Mouse (Mus musculus) NIH3T3 (cell line): Measurements from ENCODE around the gene Arhgap10.

Experiments used
- DNase-seq: peaks from one replicate; pipeline ENCODE4 v3.0.0-alpha.2; 2012; ENCODE audit warnings: low read depth

The Arhgap10 gene

DNA sequence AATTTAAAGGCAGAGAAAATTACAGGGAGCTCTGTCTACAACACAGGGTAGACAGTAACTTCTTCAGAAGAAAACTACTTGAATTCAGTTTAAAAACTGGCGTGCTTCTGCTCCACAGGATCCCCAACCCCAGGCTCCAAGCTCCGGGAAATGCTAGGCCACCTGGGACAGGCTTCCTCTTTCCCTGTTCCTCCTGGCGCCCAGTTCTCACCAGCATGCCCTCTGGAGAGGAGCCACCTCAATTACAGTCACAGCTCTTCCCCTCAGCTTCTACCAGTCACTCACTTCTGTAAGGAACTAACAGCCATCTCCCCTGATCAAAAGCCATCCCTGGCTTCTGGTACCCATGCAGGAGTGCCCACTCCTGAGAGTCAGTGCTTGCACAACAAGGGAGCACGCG lies 32.9 kb downstream of the Arhgap10 start:
- no peak for DNase-seq

DNA sequence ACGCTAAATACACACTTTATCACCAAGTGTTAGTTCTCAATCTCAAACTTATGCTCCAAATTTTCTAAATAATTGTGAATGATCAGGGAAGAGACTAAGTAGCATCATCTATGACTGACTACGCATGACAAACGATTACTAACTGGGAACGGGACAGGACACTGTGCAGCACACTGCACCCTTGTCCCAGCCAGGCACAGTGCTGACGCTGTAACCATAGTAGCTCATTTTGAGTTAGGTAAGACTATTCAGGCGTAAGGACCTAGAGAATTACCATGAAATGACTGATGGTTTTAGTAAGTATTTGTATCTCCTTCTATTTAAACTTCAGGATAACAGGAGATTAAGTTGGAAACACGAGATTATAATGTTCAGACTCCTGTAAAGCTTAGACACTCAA lies 33.5 kb downstream of the Arhgap10 start:
- DNase-seq, result no peak

DNA sequence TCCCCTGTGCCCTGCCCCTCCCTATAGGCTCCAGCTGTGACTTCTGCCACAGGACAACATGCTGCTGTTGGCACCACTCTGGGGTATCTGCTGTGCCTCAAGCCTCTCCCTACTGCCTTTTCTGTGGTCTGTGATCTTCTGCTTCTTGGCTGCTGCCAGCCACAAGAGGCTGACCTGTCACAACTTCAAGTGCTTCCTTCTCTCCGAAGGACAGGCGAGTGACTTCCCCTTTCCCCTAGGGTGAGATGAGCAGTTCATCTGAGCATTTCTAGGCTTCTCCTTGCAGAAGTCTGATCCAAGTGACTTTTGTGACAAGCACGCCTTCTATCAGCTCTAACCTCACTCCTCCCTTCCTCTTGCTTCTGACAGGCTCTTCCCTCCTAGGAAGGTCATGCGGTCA lies 34.1 kb downstream of the Arhgap10 start:
- no peak for DNase-seq

DNA sequence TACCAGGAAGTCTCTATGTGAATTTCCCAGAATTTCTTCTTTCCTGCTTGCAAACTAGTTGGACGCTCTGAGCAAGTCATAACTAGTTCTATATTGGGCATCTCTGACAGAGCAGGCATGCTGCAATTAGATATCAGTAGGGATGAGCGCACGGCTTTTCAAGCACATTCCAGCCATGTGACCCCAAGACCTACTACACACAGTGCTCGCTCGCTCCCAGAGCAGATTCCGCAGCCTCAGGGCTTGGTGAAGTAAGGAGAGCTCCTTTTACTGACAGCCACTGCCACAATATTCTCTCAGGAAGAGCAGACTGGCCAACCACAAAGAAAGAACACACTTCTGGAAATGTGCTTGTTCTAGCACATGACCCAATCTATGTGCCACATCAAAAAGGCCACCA lies 36.0 kb downstream of the Arhgap10 start:
- no peak for DNase-seq

DNA sequence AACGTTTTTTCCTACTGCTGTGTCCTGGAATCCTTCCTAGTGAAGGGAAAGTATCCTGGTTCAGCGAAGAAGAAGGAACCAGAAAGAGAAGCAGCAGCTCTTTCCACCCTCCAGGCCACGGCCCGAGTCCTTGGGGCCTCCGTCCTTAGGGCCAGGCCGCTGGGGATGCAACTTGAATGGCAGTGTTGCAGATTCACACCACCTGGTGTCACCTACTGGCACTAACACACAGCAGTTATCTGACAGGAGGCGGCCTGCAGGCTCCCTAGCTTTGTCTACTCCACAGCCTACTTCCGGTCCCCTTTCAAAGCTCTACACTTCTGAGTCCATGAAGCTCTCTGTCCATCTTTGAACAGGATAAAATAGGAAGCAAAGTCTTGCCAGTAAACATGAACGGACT lies 37.8 kb downstream of the Arhgap10 start:
- DNase-seq, result no peak

DNA sequence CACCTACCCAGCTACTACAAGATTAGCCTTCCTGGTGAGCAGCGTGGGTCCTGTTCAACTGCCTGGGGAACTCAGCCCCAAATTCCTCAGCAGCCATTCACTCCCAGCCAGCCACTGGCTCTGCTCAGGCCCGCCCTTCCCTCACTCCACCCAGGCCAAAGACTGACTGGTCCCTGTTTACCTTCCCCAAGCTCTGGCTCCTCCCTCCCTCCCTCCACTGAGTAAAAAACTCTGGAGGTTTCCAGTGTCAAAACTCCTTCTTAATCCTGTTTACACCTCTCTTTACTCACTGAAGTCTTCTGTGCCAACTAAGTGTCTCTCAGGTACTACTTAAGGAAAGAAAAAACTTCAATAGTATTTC lies 38.9 kb downstream of the Arhgap10 start:
- peak; percentile 45 for DNase-seq

DNA sequence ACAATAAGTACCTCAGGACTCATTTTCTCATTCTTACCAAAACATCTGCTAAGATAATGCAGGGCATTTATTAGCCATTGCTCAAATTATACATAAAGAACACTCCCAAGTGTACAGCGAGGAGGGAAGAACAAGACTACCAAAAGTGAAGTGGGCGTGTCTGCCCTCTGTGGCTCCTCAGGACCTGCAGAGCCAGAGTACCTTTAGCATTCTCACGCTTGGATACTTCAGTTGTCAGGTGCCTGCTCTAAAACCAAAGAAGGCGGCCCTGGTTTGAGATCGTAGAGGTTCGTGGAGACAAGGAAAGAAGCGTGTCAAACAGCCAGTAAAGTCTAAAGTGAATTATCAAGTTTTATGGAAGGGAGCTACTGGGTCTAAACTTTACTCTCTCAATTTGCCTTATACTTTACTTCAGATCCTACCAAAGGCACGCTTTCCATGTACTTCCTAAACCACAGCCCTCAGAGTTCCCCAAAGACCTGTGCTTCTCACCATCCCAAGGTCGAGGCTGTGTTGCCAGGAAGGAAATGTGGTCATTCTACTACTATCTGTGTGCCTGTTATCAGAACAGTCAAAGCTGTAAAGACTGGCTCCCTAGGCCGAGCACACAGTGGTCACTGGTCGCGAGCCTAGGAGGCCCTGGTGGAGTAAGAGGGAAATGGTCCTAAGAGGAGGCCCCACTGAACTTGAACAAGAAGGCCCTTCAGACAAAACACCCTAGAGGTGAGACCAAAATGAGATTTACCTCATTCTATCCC lies 39.4 kb downstream of the Arhgap10 start:
- no peak for DNase-seq

DNA sequence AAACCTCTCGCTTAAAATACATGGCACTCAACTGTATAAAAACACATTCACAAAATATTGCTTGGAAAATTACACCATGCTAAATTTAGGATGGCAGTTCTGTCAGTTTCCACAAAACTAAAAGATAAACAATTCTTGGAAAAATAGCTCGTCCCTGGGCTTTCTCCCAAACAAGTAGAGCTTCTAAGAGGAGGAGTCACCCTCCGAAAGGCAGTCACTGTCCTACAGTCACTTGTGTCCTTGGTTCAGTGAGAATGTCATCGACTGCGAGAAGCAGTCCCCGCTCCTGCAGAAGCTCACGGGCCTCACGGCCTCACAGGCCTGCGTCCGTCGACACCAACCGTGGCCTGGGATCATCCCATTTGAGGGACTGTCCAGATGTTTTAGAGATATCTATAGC lies 40.1 kb downstream of the Arhgap10 start:
- DNase-seq, result no peak

DNA sequence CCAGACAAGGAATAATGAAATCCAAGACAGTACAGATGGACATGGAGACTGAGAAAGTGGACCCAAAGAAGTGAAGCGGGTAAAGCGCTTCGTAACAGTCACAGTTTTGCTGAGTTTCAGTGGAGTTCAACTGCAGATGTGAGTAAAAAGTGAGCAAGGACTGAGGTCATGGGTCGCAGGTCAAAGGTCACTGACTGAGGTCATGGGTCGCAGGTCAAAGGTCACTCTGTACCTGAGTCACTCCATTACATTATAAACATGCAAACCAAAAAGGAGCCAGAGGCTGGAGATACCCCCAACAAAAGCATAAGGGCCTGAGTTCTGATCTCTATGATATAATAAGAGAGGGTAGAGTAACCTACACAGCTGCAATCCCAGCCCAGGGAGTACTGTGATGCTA lies 43.1 kb downstream of the Arhgap10 start:
- no peak for DNase-seq

DNA sequence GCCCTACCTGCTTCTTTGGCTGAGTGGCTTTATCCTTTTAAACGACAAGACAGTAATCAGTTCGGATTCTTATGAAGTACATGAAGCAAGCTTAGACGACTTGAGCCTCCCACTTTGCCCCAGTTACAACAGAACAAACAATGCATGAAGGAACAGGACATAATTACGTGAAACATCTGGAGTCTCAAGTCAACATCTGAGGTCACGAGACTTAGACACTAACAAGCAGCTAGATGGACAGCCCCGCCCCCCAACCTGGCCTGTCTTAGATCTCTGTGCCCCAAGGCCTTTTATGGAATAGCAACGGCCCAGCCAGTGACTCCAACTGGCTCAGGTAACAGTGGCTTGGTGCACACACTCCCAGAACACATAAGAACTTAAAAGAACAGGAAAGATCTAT lies 44.0 kb downstream of the Arhgap10 start:
- DNase-seq, result peak; percentile 53

DNA sequence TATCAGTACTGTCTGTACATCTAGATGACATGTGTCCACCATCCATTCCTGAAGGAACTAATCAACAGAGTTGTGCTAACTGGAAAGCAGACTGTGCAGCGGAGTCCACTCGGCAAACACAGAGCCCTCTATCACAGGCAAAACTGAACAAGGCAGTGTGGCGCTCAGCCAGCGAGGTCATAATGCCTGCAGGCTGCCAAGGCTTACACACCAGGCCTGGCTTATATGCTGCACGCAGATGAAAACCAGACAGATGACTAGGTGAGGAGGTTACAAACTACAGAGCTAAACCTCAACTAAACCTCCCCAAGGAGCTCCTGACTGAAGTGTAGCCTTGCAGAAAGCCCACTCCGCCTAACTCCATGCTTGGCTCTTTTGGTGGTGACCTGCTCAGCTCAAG lies 44.4 kb downstream of the Arhgap10 start:
- peak; percentile 95 for DNase-seq

DNA sequence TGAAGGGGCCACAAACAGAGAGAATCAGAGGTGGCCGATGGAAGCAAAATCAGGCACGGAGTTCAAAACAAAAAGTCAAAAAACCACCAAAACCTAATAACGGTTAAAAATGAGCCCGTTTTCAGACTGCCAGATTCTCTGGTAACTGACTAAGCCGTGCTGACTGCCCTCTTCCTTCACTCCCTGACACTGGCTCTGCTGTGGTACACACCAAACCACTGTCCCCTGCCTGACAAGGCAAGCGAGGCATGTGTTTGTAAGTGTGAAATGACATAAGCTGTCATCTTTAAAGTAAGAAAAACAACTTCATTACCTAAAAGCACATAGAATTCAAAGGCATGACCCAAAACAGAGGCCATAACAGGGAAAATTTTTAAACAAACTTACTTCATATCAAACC lies 56.4 kb downstream of the Arhgap10 start:
- DNase-seq, result no peak

DNA sequence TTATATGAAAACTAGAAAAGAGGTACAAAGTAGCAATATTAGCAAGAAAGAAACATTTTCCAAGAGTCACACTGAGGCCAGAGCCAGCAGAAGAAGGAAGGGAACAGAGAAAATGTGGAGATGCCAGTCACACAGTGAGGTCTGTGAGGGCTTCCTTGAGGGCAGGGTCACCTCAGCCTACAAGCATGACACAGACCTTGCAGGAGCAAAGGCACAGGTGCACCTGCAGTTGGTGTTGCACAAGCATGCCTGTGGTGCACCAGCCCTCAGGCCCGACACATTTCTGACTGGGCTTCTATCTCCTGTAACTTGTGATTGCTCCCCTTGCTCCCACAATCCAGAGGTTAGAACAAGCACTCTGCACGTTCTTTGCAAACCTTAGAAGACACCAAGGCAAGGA lies 57.4 kb downstream of the Arhgap10 start:
- no peak for DNase-seq

DNA sequence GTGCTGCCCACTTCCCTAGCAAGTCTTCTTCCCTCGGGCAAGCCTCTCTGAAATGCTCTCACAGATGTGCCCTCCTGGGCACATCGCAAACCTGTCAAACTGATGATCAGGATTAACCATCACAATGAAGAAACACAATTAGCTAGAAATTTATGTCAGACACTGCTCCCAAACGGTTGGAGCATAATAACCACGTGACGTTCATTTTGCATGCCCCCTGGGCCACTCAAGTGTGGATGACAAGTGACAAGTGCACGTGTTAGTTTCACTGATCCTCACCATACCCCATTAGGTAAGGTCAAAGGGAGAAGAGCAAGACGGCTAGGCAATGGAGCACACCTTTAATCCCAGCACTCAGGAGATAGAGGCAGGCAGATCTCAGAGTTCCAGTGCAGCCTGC lies 58.1 kb downstream of the Arhgap10 start:
- DNase-seq, result no peak

DNA sequence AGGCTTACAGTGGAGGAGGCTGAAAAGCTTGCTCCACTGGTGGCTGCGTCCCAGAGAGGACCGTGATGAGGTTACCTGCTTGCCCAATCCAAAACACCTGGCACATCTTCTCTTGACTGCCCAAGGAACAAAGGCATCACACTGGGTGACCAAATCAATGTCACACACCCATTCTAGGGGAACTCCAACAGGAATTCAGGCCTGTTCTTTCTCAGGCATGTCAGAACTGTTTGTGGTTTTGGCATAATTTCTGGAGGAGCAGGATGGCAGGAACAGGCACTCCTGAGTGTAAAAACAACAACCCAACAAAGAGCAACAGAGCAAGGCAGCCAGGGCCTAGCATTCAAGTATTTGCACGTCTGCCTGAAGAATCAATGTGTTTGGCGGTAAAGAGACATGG lies 59.2 kb downstream of the Arhgap10 start:
- DNase-seq, result peak; percentile 26

DNA sequence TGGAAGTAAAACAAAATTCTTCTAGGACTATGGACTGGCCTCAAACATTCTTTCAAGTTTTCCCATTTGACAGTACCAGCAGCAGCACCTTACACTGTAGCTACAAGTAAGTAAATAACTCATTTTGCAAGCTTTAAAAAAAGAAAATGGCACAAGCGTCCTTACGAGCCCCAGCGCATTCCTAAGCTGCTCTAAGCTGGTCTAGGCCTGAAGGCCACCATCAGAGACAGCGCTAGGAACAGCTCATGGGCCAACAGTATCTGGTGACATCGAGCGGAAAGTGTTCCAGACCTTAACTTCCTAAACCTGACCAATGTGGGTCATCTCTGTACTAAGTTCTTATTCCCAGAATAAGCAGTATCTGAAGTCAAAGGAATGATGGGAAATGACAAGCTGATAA lies 61.5 kb downstream of the Arhgap10 start:
- no peak for DNase-seq

DNA sequence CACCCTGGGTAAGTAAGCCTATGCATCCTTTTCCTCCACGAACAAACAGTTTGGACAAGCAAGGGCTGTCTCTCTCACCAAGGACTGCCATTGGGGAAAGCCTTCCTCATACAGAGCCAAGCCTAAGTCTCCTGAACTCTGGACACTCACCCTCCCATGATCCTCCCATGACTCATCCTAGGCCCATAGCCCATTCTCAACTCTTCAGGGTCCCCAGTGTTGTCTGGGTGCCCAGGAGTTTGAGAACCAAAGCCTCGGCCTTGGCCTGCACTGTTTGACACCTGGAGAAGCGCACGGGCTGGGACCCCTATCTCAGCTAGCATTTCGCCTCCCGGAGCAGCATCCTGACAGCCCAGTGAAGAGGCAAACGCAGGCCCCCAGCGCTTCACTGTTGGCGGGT lies 63.9 kb downstream of the Arhgap10 start:
- DNase-seq, result no peak

DNA sequence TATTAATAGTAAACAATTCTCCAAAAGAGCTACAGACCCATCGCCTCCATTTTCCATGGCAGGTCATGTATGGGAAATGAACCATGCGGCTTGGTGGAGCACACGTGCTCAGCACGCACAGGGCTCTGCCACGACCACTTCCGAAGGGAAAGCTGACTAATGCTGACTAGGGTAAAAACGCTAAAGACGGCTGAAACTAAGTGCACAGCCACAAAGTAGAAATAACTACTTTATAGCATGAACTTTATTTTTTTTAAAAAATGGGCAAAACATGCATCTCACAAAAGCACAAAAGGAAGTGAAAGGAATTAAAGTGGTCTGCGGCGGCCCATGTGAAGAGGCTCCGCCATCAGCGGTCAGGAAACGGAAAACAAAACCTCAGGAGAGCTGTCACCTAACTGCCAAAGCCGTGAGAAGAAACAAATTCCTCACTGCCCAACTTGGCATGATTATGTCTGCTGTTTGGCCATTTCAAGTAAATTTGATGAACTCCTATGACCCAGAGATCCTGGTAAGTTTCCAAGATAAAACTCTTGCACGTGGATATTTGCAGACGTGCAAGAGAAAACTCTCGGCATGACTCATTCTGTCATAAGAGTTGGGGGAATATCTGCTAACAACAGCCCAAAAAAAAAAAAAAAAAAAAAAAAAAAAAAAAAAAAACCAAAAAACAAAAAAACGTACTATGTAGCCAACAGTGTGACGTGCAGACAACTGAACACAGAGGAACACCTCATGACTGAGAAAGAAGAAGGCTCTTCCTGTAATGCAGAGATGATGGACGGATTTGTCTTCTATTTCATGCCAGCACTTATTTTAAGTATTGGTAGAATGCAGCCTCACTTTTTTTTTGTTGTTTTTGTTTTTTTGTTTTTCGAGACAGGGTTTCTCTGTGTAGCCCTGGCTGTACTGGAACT lies 66.0 kb downstream of the Arhgap10 start:
- peak; percentile 53 for DNase-seq

DNA sequence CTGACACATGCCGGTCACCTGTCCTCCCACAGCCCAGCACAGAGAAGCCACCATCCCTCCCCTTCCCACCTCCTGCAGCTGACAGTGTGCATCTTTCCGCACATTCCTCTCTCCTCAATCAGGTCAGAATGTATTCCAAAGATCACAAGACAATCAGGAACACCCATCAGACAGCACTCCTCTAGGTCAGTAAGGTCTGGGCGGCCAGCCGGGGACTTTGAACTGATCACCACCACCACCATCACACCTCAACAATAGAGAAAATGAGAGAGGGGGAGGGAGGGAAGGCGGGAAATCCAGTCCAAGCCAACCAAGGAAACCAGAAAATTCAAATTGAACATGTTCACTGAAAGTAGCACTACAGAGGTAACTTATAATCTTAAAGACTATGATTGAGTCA lies 66.7 kb downstream of the Arhgap10 start:
- no peak for DNase-seq

DNA sequence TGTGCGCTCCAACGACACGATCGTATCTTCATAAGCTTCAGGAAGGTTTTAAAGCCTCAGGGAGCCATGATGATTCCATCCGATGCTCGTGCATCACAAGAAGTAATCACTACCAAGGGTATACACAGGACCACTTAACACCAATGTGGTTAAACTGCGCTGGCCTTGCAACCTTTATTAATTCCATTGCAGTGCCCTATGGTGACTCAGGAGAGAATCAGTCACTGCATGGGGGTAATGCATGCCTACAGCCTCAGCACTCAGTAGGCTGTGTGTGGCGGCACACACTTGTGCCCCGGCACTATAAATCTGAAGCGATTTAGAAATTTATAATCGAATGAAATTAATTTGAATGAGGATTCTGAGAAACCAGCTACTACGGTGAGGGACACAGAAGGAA lies 71.5 kb downstream of the Arhgap10 start:
- DNase-seq, result no peak

DNA sequence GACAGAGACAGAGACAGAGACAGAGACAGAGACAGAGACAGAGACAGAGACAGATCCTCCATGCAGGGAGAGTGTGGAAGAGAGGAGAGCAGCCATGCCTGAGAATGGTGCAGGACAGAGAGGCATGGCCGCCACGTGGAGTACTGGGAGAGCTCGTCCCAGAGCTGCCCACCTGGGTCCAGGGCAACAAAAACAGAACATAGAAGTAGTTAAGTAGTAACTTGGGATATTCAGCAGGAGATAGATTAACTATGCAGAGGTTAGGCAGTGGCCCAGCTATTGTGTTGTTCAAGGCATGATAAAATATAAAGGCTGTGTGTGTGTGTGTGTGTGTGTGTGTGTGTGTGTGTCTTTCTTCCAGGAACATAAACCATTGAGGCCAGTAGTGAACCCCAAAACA lies 72.1 kb downstream of the Arhgap10 start:
- DNase-seq, result no peak

DNA sequence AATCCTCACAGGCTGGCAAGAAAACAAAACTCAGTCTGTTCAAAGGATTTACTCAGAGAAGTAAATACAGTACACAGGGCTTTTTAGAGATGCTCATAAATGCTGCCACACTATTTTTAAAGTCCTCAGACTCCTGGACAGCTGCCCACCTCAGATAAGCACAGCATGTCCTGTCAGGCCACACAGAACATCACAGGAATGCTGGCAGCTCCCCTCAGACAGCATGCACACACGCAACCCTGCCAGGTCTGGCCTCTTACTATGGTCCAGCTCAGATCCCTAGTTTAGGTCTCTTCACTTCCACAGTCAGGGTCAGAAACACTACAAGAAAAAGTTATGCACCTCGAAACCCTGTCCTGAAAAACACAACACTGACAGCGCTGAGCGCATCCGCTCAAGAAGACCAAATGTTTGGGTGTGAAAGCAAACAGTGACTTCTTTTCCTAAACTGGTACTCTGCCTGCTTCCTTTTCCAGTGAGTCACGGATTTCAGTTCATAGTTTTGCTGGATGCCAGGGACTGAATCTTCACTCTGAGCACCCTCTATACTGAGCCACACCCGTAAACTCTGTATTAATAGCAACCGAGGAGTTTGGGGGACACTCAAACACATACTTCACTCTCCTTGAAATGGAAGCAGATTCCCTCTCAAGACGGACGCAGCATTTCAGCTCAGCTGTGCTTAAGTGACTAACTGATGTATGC lies 73.4 kb downstream of the Arhgap10 start:
- DNase-seq, result peak; percentile 49

DNA sequence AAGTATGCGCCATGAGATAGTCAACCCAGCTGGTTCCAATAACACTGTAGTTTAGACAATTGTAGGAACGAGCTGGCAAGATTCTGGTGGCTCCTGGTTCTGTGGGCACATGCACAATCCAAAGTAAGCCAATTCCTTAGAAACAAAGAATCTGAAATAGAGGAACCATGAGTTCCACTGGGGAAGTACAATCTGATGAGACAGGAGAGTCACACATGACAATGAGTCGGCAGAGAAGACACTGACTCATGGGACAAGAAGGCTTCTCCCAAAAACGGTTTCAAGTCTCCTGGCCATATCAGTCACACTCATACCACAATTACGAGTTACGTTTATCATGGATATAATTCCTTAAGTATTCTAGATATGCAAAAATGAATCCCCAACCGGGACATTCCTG lies 75.3 kb downstream of the Arhgap10 start:
- no peak for DNase-seq
